Mouse (Mus musculus) subcutaneous adipose tissue, adult 2 months (tissue): Measurements from ENCODE around the gene Eid3. TPM values are rescaled to one million over a fixed set of nuclear protein-coding genes. Genes with fewer than 3 reads are reported as not detected.

Experiments used
- polyA plus RNA-seq: library from polyadenylated mRNA; depleted of rRNA; stranded (reverse); fragments of >200 nt; gene quantifications from 2 replicates; pipeline ENCODE4 v1.2.3, GENCODE M21; 2012; ENCODE audit warnings: low replicate concordance; rRNA removed

Eid3 gene
- 0.40 and 0.75 TPM in 2 replicates for polyA plus RNA-seq

DNA sequence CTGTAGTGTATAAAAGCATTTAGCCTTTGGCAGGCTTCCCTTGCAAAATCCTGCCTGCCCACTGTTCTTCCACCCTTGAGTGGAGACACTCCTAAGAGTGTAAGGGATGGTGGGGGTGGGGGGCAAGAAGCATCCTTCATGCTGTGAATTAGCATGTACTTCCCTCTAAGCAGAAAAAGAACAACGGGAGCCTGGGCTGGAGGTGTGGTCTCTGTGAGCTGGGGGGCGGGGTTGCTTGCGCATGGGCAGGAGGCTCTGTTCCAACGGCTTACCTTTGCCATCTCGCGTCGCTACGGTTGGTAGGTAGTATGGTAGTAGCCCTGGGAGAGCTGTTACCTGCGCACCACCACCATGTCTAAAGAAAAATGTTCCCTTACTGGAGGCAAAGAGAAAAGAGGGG is at the start of gene Eid3:
Eid3 (plus strand) TSS at position 271 of the 400 bp plus-strand sequence.

DNA sequence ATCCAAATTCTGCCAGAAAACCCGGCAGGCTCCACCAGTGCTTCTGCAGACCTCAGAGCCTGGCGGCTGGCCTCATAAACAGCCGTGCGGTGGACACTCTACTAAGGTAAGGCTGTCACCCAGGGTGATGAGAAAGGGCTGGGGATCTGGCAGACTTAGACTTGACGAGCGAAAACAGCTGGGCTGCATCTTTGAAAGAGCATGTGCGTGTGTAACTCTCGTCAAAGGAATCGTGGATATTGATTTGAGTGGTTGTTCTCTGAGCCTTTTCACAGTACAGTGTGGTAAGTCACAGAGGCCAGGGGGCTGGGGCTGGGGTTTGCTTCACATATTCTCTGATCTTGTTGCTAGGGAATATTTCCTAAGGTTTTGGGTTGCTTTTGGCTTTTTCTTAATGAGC is 32.5 kb upstream of the Eid3 start, which contains the start of gene Txnrd1:
Txnrd1 (plus strand) TSS at position 26 of the 400 bp plus-strand sequence.

Other genes with a start within 250 kb of the Eid3 start
- 31.9 and 43.2 TPM in 2 replicates for gene 1190007I07Rik, start 243.4 kb upstream of the Eid3 start, polyA plus RNA-seq
- 13.9 and 28.5 TPM in 2 replicates for gene Tdg, start 236.8 kb upstream of the Eid3 start, polyA plus RNA-seq
- gene Glt8d2, start 176.0 kb upstream of the Eid3 start, polyA plus RNA-seq: 4.1 and 10.1 TPM in 2 replicates
- 11.3 and 14.3 TPM in 2 replicates for gene Hcfc2, start 170.5 kb upstream of the Eid3 start, polyA plus RNA-seq
- gene Nfyb, start 102.5 kb upstream of the Eid3 start, polyA plus RNA-seq: 6.9 and 11.7 TPM in 2 replicates
- gene Txnrd1, start 32.7 kb upstream of the Eid3 start, polyA plus RNA-seq: 34.7 and 49.1 TPM in 2 replicates
- gene Chst11, start 118.9 kb downstream of the Eid3 start, polyA plus RNA-seq: 15.3 and 40.5 TPM in 2 replicates